Mouse (Mus musculus): ENCODE measurements around the gene Prdx6.

Gene Prdx6

GRCm38 (mm10) chr1:161250604-161251416, at the start of gene Prdx6:
Gene Prdx6, minus strand, starts transcription at chr1:161251219.
- DNase-seq (ENCODE audit: low read depth), result peak; percentile 78

- no peak for DNase-seq (ENCODE audit: low read depth)
These were observed 37.2 kb upstream of the Prdx6 start for GRCm38 (mm10) chr1:161288256-161288655.

- DNase-seq (ENCODE audit: low read depth), result peak; percentile 71
These were observed 35.8 kb upstream of the Prdx6 start for GRCm38 (mm10) chr1:161286726-161287310.

- no peak for DNase-seq (ENCODE audit: low read depth)
These were observed 30.2 kb upstream of the Prdx6 start for GRCm38 (mm10) chr1:161281054-161281688.

- no peak for DNase-seq (ENCODE audit: low read depth)
These were observed 28.4 kb upstream of the Prdx6 start for GRCm38 (mm10) chr1:161279244-161279908.

- no peak for DNase-seq (ENCODE audit: low read depth)
These were observed 22.5 kb upstream of the Prdx6 start for GRCm38 (mm10) chr1:161273486-161273885.

- DNase-seq (ENCODE audit: low read depth), result no peak
These were observed 20.4 kb upstream of the Prdx6 start for GRCm38 (mm10) chr1:161271461-161271810.

GRCm38 (mm10) chr1:161270776-161271460, 19.9 kb upstream of the Prdx6 start:
- DNase-seq (ENCODE audit: low read depth), result no peak

GRCm38 (mm10) chr1:161269346-161269745, 18.3 kb upstream of the Prdx6 start:
- DNase-seq (ENCODE audit: low read depth), result no peak

- no peak for DNase-seq (ENCODE audit: low read depth)
These were observed 17.9 kb upstream of the Prdx6 start for GRCm38 (mm10) chr1:161268884-161269283.

GRCm38 (mm10) chr1:161268116-161268515, 17.1 kb upstream of the Prdx6 start:
- DNase-seq (ENCODE audit: low read depth), result no peak

- no peak for DNase-seq (ENCODE audit: low read depth)
These were observed 13.9 kb upstream of the Prdx6 start for GRCm38 (mm10) chr1:161264961-161265360.

- DNase-seq (ENCODE audit: low read depth), result no peak
These were observed 12.6 kb upstream of the Prdx6 start for GRCm38 (mm10) chr1:161263584-161263983.

- no peak for DNase-seq (ENCODE audit: low read depth)
These were observed 11.5 kb upstream of the Prdx6 start for GRCm38 (mm10) chr1:161262542-161262941.

- DNase-seq (ENCODE audit: low read depth), result no peak
These were observed 9.7 kb upstream of the Prdx6 start for GRCm38 (mm10) chr1:161260761-161261160.

- no peak for DNase-seq (ENCODE audit: low read depth)
These were observed 8.1 kb upstream of the Prdx6 start for GRCm38 (mm10) chr1:161259142-161259541.

GRCm38 (mm10) chr1:161258331-161258730, 7.3 kb upstream of the Prdx6 start:
- DNase-seq (ENCODE audit: low read depth), result no peak

GRCm38 (mm10) chr1:161256918-161257317, 5.9 kb upstream of the Prdx6 start:
- no peak for DNase-seq (ENCODE audit: low read depth)

GRCm38 (mm10) chr1:161254361-161254760, 3.3 kb upstream of the Prdx6 start:
- no peak for DNase-seq (ENCODE audit: low read depth)

- DNase-seq (ENCODE audit: low read depth), result no peak
These were observed 1.9 kb upstream of the Prdx6 start for GRCm38 (mm10) chr1:161252901-161253300.

- DNase-seq (ENCODE audit: low read depth), result peak; percentile 70
These were observed 1.3 kb upstream of the Prdx6 start for GRCm38 (mm10) chr1:161252365-161252764.
